15 mouse cellular contexts compared by ENCODE assay signal in genomic region chr12:59932471-59932870, GRCm38 (mm10).
DNase-seq lines count a peak whose midpoint lies in the region; ATAC-seq lines count a peak whose summit lies in the region.
"Had no signal": no experiment of that assay in that cellular context is flagged by ENCODE, and none has a peak within 500 bp of the region (broad histone marks: within the 10 kb centered on the region; RNA-seq: fewer than 3 reads in every experiment).

No protein-coding gene starts in this region.

- intact Hi-C loops in gastrocnemius, postnatal 36 days (cut with DNase I), result no loop called here

- WGBS in lung, embryonic 16.5 days, result 49% methylated on average over 2 of the region's 2 CpGs

- H3K9me3 ChIP-seq in lung, embryonic 16.5 days (ENCODE audit: control insufficient read depth, low read length), result no peaks in the 10 kb centered on the region
- H3K9me3 ChIP-seq: hindbrain, embryonic 13.5 days; limb, embryonic 12.5 days had no signal

- DNase-seq in lung, postnatal 25 days (ENCODE audit: low spot score), result no peak
- peak; percentile 4 for DNase-seq in frontal cortex, postnatal 14 days (ENCODE audit: low spot score in 2 of 2)
- peak; percentile 5 to 13 for DNase-seq in layer of hippocampus, postnatal 10 days (ENCODE audit: low spot score in 2 of 2)
- peak; percentile 10 for DNase-seq in right cerebral cortex, postnatal 25 days
- DNase-seq in gastrocnemius, postnatal 25 days, result no peak
- DNase-seq in gastrocnemius, postnatal 36 days, result no peak
- DNase-seq: cerebellum, adult 9-10 months; kidney, postnatal 36 days; thymus, postnatal 36 days had no signal

- H3K27ac ChIP-seq in lung, embryonic 16.5 days (ENCODE audit: low read length), result no peak overlapping the region
- H3K27ac ChIP-seq: hindbrain, embryonic 13.5 days; limb, embryonic 12.5 days had no signal

- no peak overlapping the region for H3K9ac ChIP-seq in lung, embryonic 16.5 days (ENCODE audit: low read length)
- H3K9ac ChIP-seq: hindbrain, embryonic 13.5 days; limb, embryonic 12.5 days had no signal

- no peaks in the 10 kb centered on the region for H3K27me3 ChIP-seq in lung, embryonic 16.5 days (ENCODE audit: control insufficient read depth, insufficient read depth, low read depth, low read length)
- H3K27me3 ChIP-seq: CH12.LX; hindbrain, embryonic 13.5 days; limb, embryonic 12.5 days had no signal

- H3K4me2 ChIP-seq in lung, embryonic 16.5 days (ENCODE audit: low read depth, low read length), result no peak overlapping the region
- H3K4me2 ChIP-seq: hindbrain, embryonic 13.5 days; limb, embryonic 12.5 days; midbrain, embryonic 11.5 days had no signal

- no peaks in the 10 kb centered on the region for H3K4me1 ChIP-seq in lung, embryonic 16.5 days (replicated peaks; ENCODE audit: control insufficient read depth, insufficient read depth, low read length)
- H3K4me1 ChIP-seq: hindbrain, embryonic 13.5 days; limb, embryonic 12.5 days had no signal

- H3K36me3 ChIP-seq in lung, embryonic 16.5 days (ENCODE audit: control insufficient read depth, insufficient read depth, low read length), result no peaks in the 10 kb centered on the region
- H3K36me3 ChIP-seq: hindbrain, embryonic 13.5 days; limb, embryonic 12.5 days had no signal

- 0 out of 2 replicates have a peak, but pooled peaks have one; percentile 15 for ATAC-seq in lung, embryonic 16.5 days (ENCODE audit: low read depth)
- ATAC-seq: intestine, postnatal 0 days had no signal

- H3K4me3 ChIP-seq in lung, embryonic 16.5 days (ENCODE audit: low read length), result no peak overlapping the region
- H3K4me3 ChIP-seq: hindbrain, embryonic 13.5 days; limb, embryonic 12.5 days had no signal

Comparison
In these comparisons a context has a peak if more than half of its experiments do, and no peak if none do; other contexts are left out.
1. DNase-seq: peak in frontal cortex, postnatal 14 days (2 of 2), layer of hippocampus, postnatal 10 days (2 of 2) and right cerebral cortex, postnatal 25 days (single experiment); none in lung, postnatal 25 days (single experiment), gastrocnemius, postnatal 25 days (single experiment) and gastrocnemius, postnatal 36 days (0 of 2).